Mouse (Mus musculus): ENCODE results near the gene Shroom3. TPM values are rescaled to one million over a fixed set of nuclear protein-coding genes. Genes with fewer than 3 reads are reported as not detected.

Gene Shroom3
- polyA plus RNA-seq, 1 experiment from 2014 or later = 5.1 TPM

GRCm38 (mm10) chr5:92948972-92949745 lies 265.9 kb downstream of the Shroom3 start:
- Histone ChIP-seq H3K4me2 (ENCODE audit: low read depth) (no peak overlapping the region), H3K36me3 (ENCODE audit: control insufficient read depth, insufficient read depth, low read length) (peaks cover 6% of the 10 kb centered on the region; the same call in 1 of the 2 replicates), H3K9ac (ENCODE audit: low read length) (no peak overlapping the region), H3K27ac (ENCODE audit: low read depth, low read length) (no peak overlapping the region), H3K9me3 (ENCODE audit: control insufficient read depth, low read length) (no peaks in the 10 kb centered on the region), H3K4me1 (ENCODE audit: control insufficient read depth, insufficient read depth, low read length) (no peaks in the 10 kb centered on the region; the same call in 1 of the 2 replicates), H3K4me3 (ENCODE audit: low read depth, low read length) (no peak overlapping the region), H3K27me3 (ENCODE audit: control insufficient read depth, insufficient read depth, low read length) (no peaks in the 10 kb centered on the region)
- no peak for ATAC-seq (ENCODE audit: insufficient read depth, low FRiP score, low TSS enrichment)
- WGBS = 75% methylated on average over 14 of the region's 14 CpGs
- peak; percentile 32 for DNase-seq (ENCODE audit: low spot score)

DNA sequence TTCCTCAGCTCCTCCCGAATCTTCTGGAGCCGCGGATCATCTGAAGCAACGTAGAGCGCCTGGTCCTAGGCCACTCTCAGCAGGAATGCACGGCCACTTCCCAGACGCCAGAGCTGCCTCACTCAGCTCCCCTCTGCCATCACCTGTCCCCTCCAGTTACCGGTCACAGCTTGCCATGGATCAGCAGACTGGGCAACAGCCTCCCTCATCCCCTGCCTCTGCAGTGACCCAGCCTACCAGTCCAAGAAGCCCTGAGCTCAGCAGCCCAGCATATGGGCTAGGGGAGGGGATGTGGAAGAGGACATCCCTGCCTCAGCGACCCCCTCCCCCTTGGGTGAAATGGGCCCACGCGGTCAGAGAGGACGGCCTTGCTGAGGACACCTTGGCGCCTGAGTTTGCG lies 267.3 kb downstream of the Shroom3 start:
- Histone ChIP-seq H3K27ac (ENCODE audit: low read depth, low read length) (no peak overlapping the region), H3K9me3 (ENCODE audit: control insufficient read depth, low read length) (no peaks in the 10 kb centered on the region), H3K9ac (ENCODE audit: low read length) (no peak overlapping the region), H3K4me1 (ENCODE audit: control insufficient read depth, insufficient read depth, low read length) (no peaks in the 10 kb centered on the region; the same call in 1 of the 2 replicates), H3K4me2 (ENCODE audit: low read depth) (no peak overlapping the region), H3K27me3 (ENCODE audit: control insufficient read depth, insufficient read depth, low read length) (no peaks in the 10 kb centered on the region), H3K4me3 (ENCODE audit: low read depth, low read length) (no peak overlapping the region), H3K36me3 (ENCODE audit: control insufficient read depth, insufficient read depth, low read length) (peaks cover 6% of the 10 kb centered on the region; the same call in 1 of the 2 replicates)
- ATAC-seq (ENCODE audit: insufficient read depth, low FRiP score, low TSS enrichment) (no peak), DNase-seq (ENCODE audit: low spot score) (no peak)
- 84% methylated on average over 14 of the region's 14 CpGs for WGBS

DNA sequence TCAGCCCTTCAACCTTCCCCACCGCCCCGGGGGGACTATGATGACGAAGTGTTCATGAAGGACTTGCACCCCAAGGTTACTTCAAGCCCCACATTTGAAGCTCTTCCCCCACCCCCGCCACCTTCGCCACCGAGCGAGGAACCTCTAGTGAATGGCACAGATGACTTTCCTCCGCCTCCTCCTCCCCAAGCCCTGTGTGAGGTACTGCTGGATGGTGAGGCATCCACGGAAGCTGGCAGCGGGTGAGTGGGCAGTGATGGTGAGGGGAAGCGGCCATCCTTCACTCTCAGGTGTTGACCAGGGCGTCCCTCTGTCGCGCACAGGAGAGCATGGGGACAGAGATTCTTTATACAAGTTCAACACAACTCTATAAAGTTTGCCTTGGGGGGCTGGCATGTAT lies 267.8 kb downstream of the Shroom3 start:
- WGBS = 93% methylated on average over 14 of the region's 14 CpGs
- Histone ChIP-seq H3K4me1 (ENCODE audit: control insufficient read depth, insufficient read depth, low read length) (no peaks in the 10 kb centered on the region; the same call in 1 of the 2 replicates), H3K4me3 (ENCODE audit: low read depth, low read length) (no peak overlapping the region), H3K4me2 (ENCODE audit: low read depth) (no peak overlapping the region), H3K36me3 (ENCODE audit: control insufficient read depth, insufficient read depth, low read length) (peaks cover 6% of the 10 kb centered on the region; the same call in 1 of the 2 replicates), H3K9ac (ENCODE audit: low read length) (no peak overlapping the region), H3K9me3 (ENCODE audit: control insufficient read depth, low read length) (no peaks in the 10 kb centered on the region), H3K27me3 (ENCODE audit: control insufficient read depth, insufficient read depth, low read length) (no peaks in the 10 kb centered on the region), H3K27ac (ENCODE audit: low read depth, low read length) (no peak overlapping the region)
- no peak for DNase-seq (ENCODE audit: low spot score)
- no peak for ATAC-seq (ENCODE audit: insufficient read depth, low FRiP score, low TSS enrichment)

- Histone ChIP-seq H3K4me2 (ENCODE audit: low read depth) (no peak overlapping the region), H3K9me3 (ENCODE audit: control insufficient read depth, low read length) (no peaks in the 10 kb centered on the region), H3K9ac (ENCODE audit: low read length) (no peak overlapping the region), H3K4me1 (ENCODE audit: control insufficient read depth, insufficient read depth, low read length) (no peaks in the 10 kb centered on the region; the same call in 1 of the 2 replicates), H3K4me3 (ENCODE audit: low read depth, low read length) (no peak overlapping the region), H3K27me3 (ENCODE audit: control insufficient read depth, insufficient read depth, low read length) (no peaks in the 10 kb centered on the region), H3K27ac (ENCODE audit: low read depth, low read length) (no peak overlapping the region), H3K36me3 (ENCODE audit: control insufficient read depth, insufficient read depth, low read length) (peaks cover 6% of the 10 kb centered on the region; the same call in 1 of the 2 replicates)
- WGBS = 88% methylated on average over 8 of the region's 8 CpGs
- ATAC-seq (ENCODE audit: insufficient read depth, low FRiP score, low TSS enrichment) (0 out of 2 replicates have a peak, but pooled peaks have one; percentile 39), DNase-seq (ENCODE audit: low spot score) (no peak)
Measured at GRCm38 (mm10) chr5:92953865-92954264, 270.6 kb downstream of the Shroom3 start.

DNA sequence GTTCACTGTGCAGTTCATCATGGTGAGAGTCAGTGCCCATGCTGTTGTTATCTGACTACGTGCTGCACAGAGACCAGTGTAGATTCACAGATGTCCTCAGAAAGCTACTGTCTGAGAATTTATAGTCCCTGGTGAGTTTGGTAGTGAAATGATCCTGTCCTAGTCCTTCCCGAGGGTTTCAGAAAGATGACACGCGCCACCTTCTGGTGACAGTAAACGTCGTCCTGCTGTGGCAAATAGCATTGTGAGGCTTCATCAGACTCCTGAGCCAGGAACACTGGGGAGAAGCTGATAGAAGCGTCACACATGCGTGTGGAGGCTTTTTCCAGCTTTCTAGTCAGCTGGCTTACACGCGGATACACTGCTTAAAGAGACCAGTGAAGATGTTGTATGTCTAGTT lies 271.1 kb downstream of the Shroom3 start:
- H3K36me3 ChIP-seq (ENCODE audit: control insufficient read depth, insufficient read depth, low read length) = peaks cover 6% of the 10 kb centered on the region; the same call in 1 of the 2 replicates

DNA sequence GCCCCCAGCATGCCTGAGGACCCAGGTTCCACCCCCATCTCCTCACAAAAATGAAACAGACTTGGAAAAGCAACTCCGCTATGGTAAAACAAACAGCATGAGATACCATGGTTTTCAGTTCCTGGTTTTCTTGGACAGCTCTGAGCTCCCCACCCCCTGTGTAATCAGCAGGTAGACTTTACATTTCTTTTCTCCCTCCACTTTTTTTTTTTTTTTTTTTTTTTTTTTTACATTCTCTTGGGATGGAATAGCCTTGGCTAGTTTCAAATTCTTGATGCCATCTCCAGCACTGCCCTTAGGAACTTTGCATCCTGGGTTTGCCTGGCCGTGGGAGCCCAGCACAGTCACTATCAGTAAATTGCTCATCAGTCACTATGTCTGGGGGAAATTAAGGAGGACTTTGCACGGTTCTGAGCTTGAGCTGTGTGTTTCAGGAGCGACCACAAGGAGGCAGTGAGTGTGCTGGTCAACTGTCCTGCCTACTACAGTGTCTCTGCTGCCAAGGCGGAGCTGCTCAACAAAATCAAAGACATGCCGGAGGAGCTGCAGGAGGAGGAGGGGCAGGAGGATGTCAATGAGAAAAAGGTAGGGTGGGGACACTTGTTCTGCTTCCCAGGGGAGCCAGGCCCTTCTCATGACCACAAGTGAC lies 271.7 kb downstream of the Shroom3 start:
- peaks cover 6% of the 10 kb centered on the region; the same call in 1 of the 2 replicates for H3K36me3 ChIP-seq (ENCODE audit: control insufficient read depth, insufficient read depth, low read length)
- ATAC-seq (ENCODE audit: insufficient read depth, low FRiP score, low TSS enrichment) = no peak
- 58% methylated on average over 6 of the region's 6 CpGs for WGBS
- H3K9me3 ChIP-seq (ENCODE audit: control insufficient read depth, low read length) = no peaks in the 10 kb centered on the region
- peak; percentile 45 for DNase-seq (ENCODE audit: low spot score)
- H3K4me2 ChIP-seq (ENCODE audit: low read depth) = no peak overlapping the region
- no peak overlapping the region for H3K9ac ChIP-seq (ENCODE audit: low read length)
- no peak overlapping the region for H3K4me3 ChIP-seq (ENCODE audit: low read depth, low read length)
- no peaks in the 10 kb centered on the region for H3K4me1 ChIP-seq (ENCODE audit: control insufficient read depth, insufficient read depth, low read length)
- H3K27ac ChIP-seq (ENCODE audit: low read depth, low read length) = no peak overlapping the region
- no peaks in the 10 kb centered on the region for H3K27me3 ChIP-seq (ENCODE audit: control insufficient read depth, insufficient read depth, low read length)

More for the DNA sequence above, 271.1 kb downstream of the Shroom3 start:
- Histone ChIP-seq H3K9ac (ENCODE audit: low read length) (no peak overlapping the region), H3K4me3 (ENCODE audit: low read depth, low read length) (no peak overlapping the region), H3K4me2 (ENCODE audit: low read depth) (no peak overlapping the region), H3K27me3 (ENCODE audit: control insufficient read depth, insufficient read depth, low read length) (no peaks in the 10 kb centered on the region), H3K4me1 (ENCODE audit: control insufficient read depth, insufficient read depth, low read length) (no peaks in the 10 kb centered on the region; the same call in 1 of the 2 replicates), H3K27ac (ENCODE audit: low read depth, low read length) (no peak overlapping the region), H3K9me3 (ENCODE audit: control insufficient read depth, low read length) (no peaks in the 10 kb centered on the region)
- ATAC-seq (ENCODE audit: insufficient read depth, low FRiP score, low TSS enrichment) (peak; percentile 45; the same call in 1 of the 2 replicates), DNase-seq (ENCODE audit: low spot score) (peak; percentile 85)
- WGBS = 30% methylated on average over 10 of the region's 10 CpGs

- H3K9ac ChIP-seq (ENCODE audit: low read length) = no peak overlapping the region
- DNase-seq (ENCODE audit: low spot score) = no peak
Measured at GRCm38 (mm10) chr5:92959287-92959686, 276.1 kb downstream of the Shroom3 start.

GRCm38 (mm10) chr5:92959708-92960107 lies 276.5 kb downstream of the Shroom3 start:
- Histone ChIP-seq H3K27ac (ENCODE audit: low read depth, low read length) (no peak overlapping the region), H3K4me1 (ENCODE audit: control insufficient read depth, insufficient read depth, low read length) (0 out of 2 replicates have a peak, but pooled peaks cover 2% of the 10 kb centered on the region), H3K9ac (ENCODE audit: low read length) (no peak overlapping the region), H3K36me3 (ENCODE audit: control insufficient read depth, insufficient read depth, low read length) (no peaks in the 10 kb centered on the region), H3K27me3 (ENCODE audit: control insufficient read depth, insufficient read depth, low read length) (no peaks in the 10 kb centered on the region), H3K4me3 (ENCODE audit: low read depth, low read length) (no peak overlapping the region), H3K9me3 (ENCODE audit: control insufficient read depth, low read length) (no peaks in the 10 kb centered on the region), H3K4me2 (ENCODE audit: low read depth) (no peak overlapping the region)
- WGBS = 72% methylated on average over 9 of the region's 9 CpGs
- no peak for DNase-seq (ENCODE audit: low spot score)
- ATAC-seq (ENCODE audit: insufficient read depth, low FRiP score, low TSS enrichment) = no peak

More at GRCm38 (mm10) chr5:92959287-92959686, 276.1 kb downstream of the Shroom3 start:
- no peak overlapping the region for H3K27ac ChIP-seq (ENCODE audit: low read depth, low read length)
- H3K27me3 ChIP-seq (ENCODE audit: control insufficient read depth, insufficient read depth, low read length) = no peaks in the 10 kb centered on the region
- 0 out of 2 replicates have a peak, but pooled peaks cover 2% of the 10 kb centered on the region for H3K4me1 ChIP-seq (ENCODE audit: control insufficient read depth, insufficient read depth, low read length)
- no peak overlapping the region for H3K4me2 ChIP-seq (ENCODE audit: low read depth)
- 82% methylated on average over 10 of the region's 10 CpGs for WGBS
- no peak for ATAC-seq (ENCODE audit: insufficient read depth, low FRiP score, low TSS enrichment)
- no peaks in the 10 kb centered on the region for H3K9me3 ChIP-seq (ENCODE audit: control insufficient read depth, low read length)
- H3K36me3 ChIP-seq (ENCODE audit: control insufficient read depth, insufficient read depth, low read length) = no peaks in the 10 kb centered on the region
- H3K4me3 ChIP-seq (ENCODE audit: low read depth, low read length) = no peak overlapping the region
